Mouse (Mus musculus) brain, embryonic 14.5 days (tissue): ENCODE results near the gene Daam1.

Source experiments
- CTCF ChIP-seq: fragments of 200-500 bp; IDR thresholded peaks from 2 replicates; pipeline ENCODE4 v1.5.1; 2012; ENCODE audit warnings: inconsistent platforms, mild to moderate bottlenecking, moderate library complexity, borderline replicate concordance; ENCODE audit not compliant: insufficient read depth, insufficient read length; ENCODE audit errors: extremely low read depth
- POLR2A ChIP-seq: fragments of 200-500 bp; IDR thresholded peaks from 2 replicates; pipeline ENCODE4 v1.6.1; 2012; ENCODE audit warnings: mild to moderate bottlenecking, inconsistent platforms, borderline replicate concordance; ENCODE audit not compliant: poor library complexity, insufficient read depth, insufficient read length, severe bottlenecking; ENCODE audit errors: extremely low read depth

DNA sequence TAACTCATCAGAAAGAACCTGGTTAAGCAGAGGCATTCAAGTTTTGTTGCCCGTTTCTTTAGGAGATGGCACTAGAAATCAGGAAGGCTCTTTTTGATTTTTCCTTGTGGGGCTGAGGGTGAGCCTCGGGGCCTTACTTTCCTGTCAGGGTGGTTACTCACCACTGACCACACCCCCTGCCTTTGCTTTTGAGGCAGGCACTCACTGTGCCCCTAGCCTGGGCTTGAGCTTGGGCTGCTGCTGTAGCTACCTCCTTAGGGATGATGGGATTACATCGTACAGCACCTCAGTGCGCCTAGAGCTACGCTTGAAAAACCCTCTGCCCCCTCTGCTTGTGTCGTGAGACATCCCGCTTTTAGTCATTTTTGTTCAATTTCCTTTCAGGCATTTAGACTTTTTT is 115.0 kb downstream of the Daam1 start:
- TF ChIP-seq CTCF (no peak), POLR2A (no peak)
